Mouse (Mus musculus): ENCODE measurements around the gene Anxa11. TPM values are rescaled to one million over a fixed set of nuclear protein-coding genes. Genes with fewer than 3 reads are reported as not detected.
A peak's percentile ranks its signal among the peaks of the same experiment; 100 is the strongest.

Gene Anxa11
- polyA plus RNA-seq, 1 experiment from 2014 or later, result 95.3 TPM

- Histone ChIP-seq H3K4me2 (ENCODE audit: low read depth, low read length) (no peak overlapping the region), H3K4me3 (ENCODE audit: low read length) (no peak overlapping the region), H3K9ac (ENCODE audit: low read depth, low read length) (no peak overlapping the region), H3K4me1 (ENCODE audit: control insufficient read depth, insufficient read depth, low read length) (peaks cover 38% of the 10 kb centered on the region), H3K9me3 (ENCODE audit: control insufficient read depth, low read length) (no peaks in the 10 kb centered on the region), H3K27me3 (replicated peaks; ENCODE audit: control insufficient read depth, insufficient read depth, low read length) (no peaks in the 10 kb centered on the region), H3K27ac (ENCODE audit: low read length) (no peak overlapping the region), H3K36me3 (ENCODE audit: control insufficient read depth, insufficient read depth, low read length) (no peaks in the 10 kb centered on the region)
- ATAC-seq, result no peak
- 76% methylated on average over 8 of the region's 8 CpGs for WGBS
These were observed 16.0 kb downstream of the Anxa11 start for GRCm38 (mm10) chr14:25857940-25858339.

GRCm38 (mm10) chr14:25861771-25862530, 20.0 kb downstream of the Anxa11 start:
- Histone ChIP-seq H3K9ac (ENCODE audit: low read depth, low read length) (no peak overlapping the region), H3K4me3 (ENCODE audit: low read length) (no peak overlapping the region), H3K4me1 (ENCODE audit: control insufficient read depth, insufficient read depth, low read length) (peaks cover 24% of the 10 kb centered on the region), H3K4me2 (ENCODE audit: low read depth, low read length) (no peak overlapping the region), H3K27ac (ENCODE audit: low read length) (no peak overlapping the region), H3K36me3 (ENCODE audit: control insufficient read depth, insufficient read depth, low read length) (no peaks in the 10 kb centered on the region), H3K9me3 (ENCODE audit: control insufficient read depth, low read length) (no peaks in the 10 kb centered on the region), H3K27me3 (replicated peaks; ENCODE audit: control insufficient read depth, insufficient read depth, low read length) (no peaks in the 10 kb centered on the region)
- WGBS, result 88% methylated on average over 13 of the region's 13 CpGs
- ATAC-seq, result no peak

GRCm38 (mm10) chr14:25863721-25864120, 21.8 kb downstream of the Anxa11 start:
- no peak overlapping the region for H3K4me3 ChIP-seq (ENCODE audit: low read length)
- H3K27ac ChIP-seq (ENCODE audit: low read length), result no peak overlapping the region
- WGBS, result 65% methylated on average over 2 of the region's 2 CpGs
- peaks cover 35% of the 10 kb centered on the region for H3K4me1 ChIP-seq (ENCODE audit: control insufficient read depth, insufficient read depth, low read length)
- H3K4me2 ChIP-seq (ENCODE audit: low read depth, low read length), result no peak overlapping the region
- H3K36me3 ChIP-seq (ENCODE audit: control insufficient read depth, insufficient read depth, low read length), result no peaks in the 10 kb centered on the region
- no peak overlapping the region for H3K9ac ChIP-seq (ENCODE audit: low read depth, low read length)
- no peak for ATAC-seq
- H3K9me3 ChIP-seq (ENCODE audit: control insufficient read depth, low read length), result no peaks in the 10 kb centered on the region
- no peaks in the 10 kb centered on the region for H3K27me3 ChIP-seq (replicated peaks; ENCODE audit: control insufficient read depth, insufficient read depth, low read length)

GRCm38 (mm10) chr14:25865251-25865650, 23.3 kb downstream of the Anxa11 start:
- no peak overlapping the region for H3K4me2 ChIP-seq (ENCODE audit: low read depth, low read length)
- no peak overlapping the region for H3K9ac ChIP-seq (ENCODE audit: low read depth, low read length)
- no peaks in the 10 kb centered on the region for H3K9me3 ChIP-seq (ENCODE audit: control insufficient read depth, low read length)
- H3K36me3 ChIP-seq (ENCODE audit: control insufficient read depth, insufficient read depth, low read length), result no peaks in the 10 kb centered on the region
- no peak overlapping the region for H3K27ac ChIP-seq (ENCODE audit: low read length)
- WGBS, result 67% methylated on average over 5 of the region's 5 CpGs
- H3K27me3 ChIP-seq (replicated peaks; ENCODE audit: control insufficient read depth, insufficient read depth, low read length), result no peaks in the 10 kb centered on the region
- ATAC-seq, result no peak
- H3K4me1 ChIP-seq (ENCODE audit: control insufficient read depth, insufficient read depth, low read length), result peaks cover 46% of the 10 kb centered on the region
- H3K4me3 ChIP-seq (ENCODE audit: low read length), result no peak overlapping the region

- 0 out of 2 replicates have a peak overlapping the region, but pooled peaks have one; percentile 16 for H3K9ac ChIP-seq (ENCODE audit: low read depth, low read length)
- 83% methylated on average over 6 of the region's 6 CpGs for WGBS
- ATAC-seq, result no peak
- H3K27me3 ChIP-seq (replicated peaks; ENCODE audit: control insufficient read depth, insufficient read depth, low read length), result no peaks in the 10 kb centered on the region
- H3K4me1 ChIP-seq (ENCODE audit: control insufficient read depth, insufficient read depth, low read length), result peaks cover 46% of the 10 kb centered on the region
- H3K27ac ChIP-seq (ENCODE audit: low read length), result peak overlapping the region; percentile 45; the same call in 1 of the 2 replicates
- no peak overlapping the region for H3K4me3 ChIP-seq (ENCODE audit: low read length)
- H3K9me3 ChIP-seq (ENCODE audit: control insufficient read depth, low read length), result no peaks in the 10 kb centered on the region
- H3K36me3 ChIP-seq (ENCODE audit: control insufficient read depth, insufficient read depth, low read length), result no peaks in the 10 kb centered on the region
- no peak overlapping the region for H3K4me2 ChIP-seq (ENCODE audit: low read depth, low read length)
These were observed 24.4 kb downstream of the Anxa11 start for GRCm38 (mm10) chr14:25866384-25866783.

GRCm38 (mm10) chr14:25866832-25867231, 24.9 kb downstream of the Anxa11 start:
- Histone ChIP-seq H3K36me3 (ENCODE audit: control insufficient read depth, insufficient read depth, low read length) (no peaks in the 10 kb centered on the region), H3K4me2 (ENCODE audit: low read depth, low read length) (no peak overlapping the region), H3K27me3 (replicated peaks; ENCODE audit: control insufficient read depth, insufficient read depth, low read length) (no peaks in the 10 kb centered on the region), H3K9me3 (ENCODE audit: control insufficient read depth, low read length) (no peaks in the 10 kb centered on the region), H3K4me3 (ENCODE audit: low read length) (no peak overlapping the region), H3K27ac (ENCODE audit: low read length) (peak overlapping the region; percentile 45; the same call in 1 of the 2 replicates), H3K4me1 (ENCODE audit: control insufficient read depth, insufficient read depth, low read length) (peaks cover 46% of the 10 kb centered on the region), H3K9ac (ENCODE audit: low read depth, low read length) (0 out of 2 replicates have a peak overlapping the region, but pooled peaks have one; percentile 16)
- WGBS, result 43% methylated on average over 11 of the region's 11 CpGs
- no peak for ATAC-seq

GRCm38 (mm10) chr14:25867834-25868233, 25.9 kb downstream of the Anxa11 start:
- Histone ChIP-seq H3K36me3 (ENCODE audit: control insufficient read depth, insufficient read depth, low read length) (peaks cover 3% of the 10 kb centered on the region; the same call in 1 of the 2 replicates), H3K4me1 (ENCODE audit: control insufficient read depth, insufficient read depth, low read length) (peaks cover 53% of the 10 kb centered on the region), H3K9me3 (ENCODE audit: control insufficient read depth, low read length) (no peaks in the 10 kb centered on the region), H3K27ac (ENCODE audit: low read length) (peak overlapping the region; percentile 65), H3K9ac (ENCODE audit: low read depth, low read length) (0 out of 2 replicates have a peak overlapping the region, but pooled peaks have one; percentile 16), H3K4me2 (ENCODE audit: low read depth, low read length) (peak overlapping the region; percentile 8; the same call in 1 of the 2 replicates), H3K27me3 (replicated peaks; ENCODE audit: control insufficient read depth, insufficient read depth, low read length) (no peaks in the 10 kb centered on the region), H3K4me3 (ENCODE audit: low read length) (no peak overlapping the region)
- 45% methylated on average over 6 of the region's 6 CpGs for WGBS
- peak; percentile 86 for ATAC-seq

GRCm38 (mm10) chr14:25868706-25869105, 26.8 kb downstream of the Anxa11 start:
- Histone ChIP-seq H3K9ac (ENCODE audit: low read depth, low read length) (peak overlapping the region; percentile 32; the same call in 1 of the 2 replicates), H3K27me3 (replicated peaks; ENCODE audit: control insufficient read depth, insufficient read depth, low read length) (no peaks in the 10 kb centered on the region), H3K36me3 (ENCODE audit: control insufficient read depth, insufficient read depth, low read length) (peaks cover 4% of the 10 kb centered on the region; the same call in 1 of the 2 replicates), H3K4me3 (ENCODE audit: low read length) (no peak overlapping the region), H3K4me1 (ENCODE audit: control insufficient read depth, insufficient read depth, low read length) (peaks cover 53% of the 10 kb centered on the region), H3K27ac (ENCODE audit: low read length) (peak overlapping the region; percentile 65), H3K9me3 (ENCODE audit: control insufficient read depth, low read length) (no peaks in the 10 kb centered on the region), H3K4me2 (ENCODE audit: low read depth, low read length) (no peak overlapping the region)
- WGBS, result 87% methylated on average over 3 of the region's 4 CpGs
- no peak for ATAC-seq

- 0 out of 2 replicates have a peak overlapping the region, but pooled peaks have one; percentile 13 for H3K9ac ChIP-seq (ENCODE audit: low read depth, low read length)
- no peak overlapping the region for H3K4me3 ChIP-seq (ENCODE audit: low read length)
- no peak overlapping the region for H3K4me2 ChIP-seq (ENCODE audit: low read depth, low read length)
- H3K36me3 ChIP-seq (ENCODE audit: control insufficient read depth, insufficient read depth, low read length), result peaks cover 8% of the 10 kb centered on the region; the same call in 1 of the 2 replicates
- no peak overlapping the region; the same call in 1 of the 2 replicates for H3K27ac ChIP-seq (ENCODE audit: low read length)
- H3K4me1 ChIP-seq (ENCODE audit: control insufficient read depth, insufficient read depth, low read length), result peaks cover 53% of the 10 kb centered on the region
- H3K9me3 ChIP-seq (ENCODE audit: control insufficient read depth, low read length), result no peaks in the 10 kb centered on the region
- no peak for ATAC-seq
- no peaks in the 10 kb centered on the region for H3K27me3 ChIP-seq (replicated peaks; ENCODE audit: control insufficient read depth, insufficient read depth, low read length)
- 59% methylated on average over 9 of the region's 9 CpGs for WGBS
These were observed 27.4 kb downstream of the Anxa11 start for GRCm38 (mm10) chr14:25869135-25869878.

Measured in intestine, embryonic 16.5 days (tissue).